Mouse (Mus musculus) embryonic fibroblast, embryonic 13.5 days (primary cell): ENCODE results near the gene Smbd1.

Source experiments
- CTCF ChIP-seq: IDR thresholded peaks from 2 replicates; pipeline ENCODE4 v1.5.1; 2011; ENCODE audit warnings: mild to moderate bottlenecking, control low read depth, low read length, moderate library complexity, borderline replicate concordance; ENCODE audit not compliant: insufficient read depth
- POLR2A ChIP-seq: IDR thresholded peaks from 2 replicates; pipeline ENCODE4 v1.6.1; 2011; ENCODE audit warnings: low read depth, mild to moderate bottlenecking, control low read depth, low read length, moderate library complexity

GRCm38 (mm10) chr16:32784840-32785239 lies 25.4 kb downstream of the Smbd1 start:
- TF ChIP-seq CTCF (no peak), POLR2A (no peak)
